Mouse (Mus musculus): ENCODE results near the gene Shc2.

Shc2 gene

DNA sequence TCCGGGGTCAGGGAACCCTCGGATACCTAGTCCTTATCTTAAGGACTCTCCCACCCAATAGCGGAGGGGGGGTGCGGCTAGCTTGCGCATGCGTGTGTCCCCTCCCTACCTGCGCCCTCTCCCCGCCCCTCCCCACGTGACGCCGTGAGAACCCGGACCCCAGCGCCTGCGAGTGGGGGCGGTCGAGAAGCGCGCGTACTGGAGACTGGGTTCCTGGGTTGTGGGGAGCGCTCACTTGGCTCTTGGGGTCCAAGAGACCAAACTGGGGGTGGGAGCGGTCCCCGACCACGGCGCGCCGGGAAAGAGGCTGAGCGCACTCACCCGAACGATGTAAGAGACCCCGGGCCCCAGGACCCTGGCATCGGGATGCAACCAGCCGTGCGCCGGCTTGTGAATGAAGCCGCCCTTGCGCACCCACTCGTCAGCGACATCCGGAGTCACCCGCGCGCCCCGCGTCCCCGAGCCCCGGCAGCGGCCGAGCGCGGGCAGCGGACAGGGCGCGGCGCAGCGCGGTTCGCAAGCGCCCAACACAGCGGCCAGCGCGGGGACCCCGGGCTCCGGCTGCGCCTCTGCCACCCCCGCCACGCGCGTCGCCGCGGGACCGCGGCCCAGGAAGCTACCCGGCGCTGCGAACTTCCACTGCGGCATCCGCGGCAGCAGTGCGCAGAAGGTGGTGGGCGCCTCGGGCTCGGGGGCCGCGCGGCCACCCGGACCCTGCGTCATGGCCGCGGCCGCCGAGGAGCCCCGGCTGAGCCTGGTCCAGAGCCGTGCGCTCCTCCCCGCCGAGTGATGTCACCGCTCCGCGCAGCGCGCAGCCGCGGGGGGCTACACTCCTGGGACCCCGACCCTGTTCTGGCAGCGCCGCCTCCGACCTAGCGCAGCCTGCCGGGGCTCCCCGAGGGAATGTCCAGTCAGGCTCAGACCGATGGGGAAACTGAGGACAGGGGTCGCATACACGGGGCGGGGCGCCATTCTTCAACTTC lies at the start of gene Shc2:
Gene Shc2, minus strand, starts transcription at position 791 of the 983 bp plus-strand sequence.
- peak in 1 of 2 experiments; percentile 24 for DNase-seq

DNA sequence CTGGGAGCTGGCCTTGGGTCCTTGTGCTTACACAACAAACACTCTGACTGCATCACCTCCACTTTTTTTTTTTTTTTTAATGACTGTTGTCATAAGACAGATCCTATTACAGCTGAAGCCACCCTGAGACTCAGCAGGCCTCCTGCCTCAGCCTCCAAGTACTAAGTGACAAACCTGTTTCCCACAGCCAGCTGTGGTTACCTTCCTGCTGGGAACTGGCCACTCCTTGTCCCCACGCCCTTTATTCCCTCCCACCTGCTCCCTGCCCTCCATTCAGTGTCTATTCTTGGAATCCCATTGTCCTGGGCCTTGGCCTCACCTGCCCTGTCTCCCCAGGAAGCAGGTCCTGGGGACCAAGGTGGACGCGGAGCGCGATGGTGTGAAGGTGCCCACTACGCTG lies 49.8 kb upstream of the Shc2 start:
- no peak for DNase-seq

DNA sequence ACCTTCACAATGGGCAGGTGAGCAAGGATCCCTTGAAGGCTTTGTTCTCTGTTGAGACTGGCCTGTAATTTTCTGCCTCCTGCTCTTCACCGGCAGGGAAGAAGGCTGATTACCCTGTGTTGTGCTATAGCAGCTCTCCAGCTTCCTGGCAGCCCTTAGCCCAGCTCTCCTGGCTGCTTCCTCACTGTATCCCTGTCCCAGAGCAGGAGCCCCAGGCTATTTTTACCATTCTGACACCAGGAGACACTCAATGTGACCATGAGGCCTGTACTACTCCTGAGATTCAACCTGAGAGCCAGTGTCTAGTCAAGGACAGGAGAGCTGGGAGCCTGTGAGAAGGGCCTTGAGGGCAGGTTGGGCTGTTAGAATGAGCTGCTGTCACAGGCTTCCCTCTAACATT lies 49.0 kb upstream of the Shc2 start:
- no peak for DNase-seq

DNA sequence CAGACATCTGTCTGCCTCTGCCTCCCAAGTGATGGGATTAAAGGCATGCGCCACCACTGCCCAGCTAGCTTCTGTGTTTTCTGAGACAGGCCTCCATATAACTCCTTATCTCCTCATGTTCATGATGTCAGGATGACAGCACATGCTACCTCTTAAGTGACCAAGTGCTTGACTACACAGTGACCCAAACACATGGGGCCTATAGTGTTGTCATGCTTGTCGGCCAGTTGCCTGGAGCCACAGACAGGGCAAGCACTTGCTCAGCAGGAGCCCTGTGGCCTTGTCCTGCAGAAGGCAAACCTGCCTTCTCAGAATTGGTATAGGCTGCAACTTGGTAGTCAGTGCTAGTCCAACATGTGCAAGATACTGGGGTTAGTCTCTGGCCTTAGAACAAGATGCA lies 48.5 kb upstream of the Shc2 start:
- DNase-seq: no peak

DNA sequence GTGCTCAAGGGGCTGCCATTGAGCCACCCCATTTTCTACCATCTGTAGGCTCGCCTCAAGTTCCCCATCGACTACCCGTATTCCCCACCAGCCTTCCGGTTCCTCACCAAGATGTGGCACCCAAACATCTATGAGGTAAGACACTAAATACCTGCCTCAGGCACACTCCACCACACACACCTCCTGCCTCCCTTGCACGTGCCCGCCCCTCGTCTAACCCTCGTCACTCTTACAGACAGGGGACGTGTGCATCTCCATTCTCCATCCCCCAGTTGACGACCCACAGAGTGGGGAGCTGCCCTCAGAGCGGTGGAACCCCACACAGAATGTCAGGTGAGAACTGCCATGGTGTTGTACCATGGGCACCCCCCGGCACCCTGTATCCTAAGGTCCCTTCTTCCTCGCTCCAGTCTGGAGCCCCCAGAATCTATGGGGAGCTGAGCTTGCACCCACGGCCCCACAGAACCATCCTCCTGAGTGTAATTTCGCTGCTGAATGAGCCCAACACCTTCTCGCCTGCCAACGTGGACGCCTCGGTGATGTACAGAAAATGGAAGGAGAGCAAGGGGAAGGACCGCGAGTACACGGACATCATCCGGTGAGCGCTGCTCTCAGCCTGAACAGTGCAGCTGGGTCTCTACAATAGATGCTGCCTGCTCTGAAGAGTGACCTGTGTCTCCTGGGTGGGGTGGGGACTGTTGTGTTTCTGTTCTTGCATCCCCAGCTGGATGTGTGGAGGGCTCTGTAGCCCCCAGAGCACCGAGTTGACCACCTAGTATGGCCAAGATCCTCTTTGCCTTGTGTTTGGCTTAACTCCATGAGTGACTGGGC lies 47.3 kb upstream of the Shc2 start:
- no peak for DNase-seq

DNA sequence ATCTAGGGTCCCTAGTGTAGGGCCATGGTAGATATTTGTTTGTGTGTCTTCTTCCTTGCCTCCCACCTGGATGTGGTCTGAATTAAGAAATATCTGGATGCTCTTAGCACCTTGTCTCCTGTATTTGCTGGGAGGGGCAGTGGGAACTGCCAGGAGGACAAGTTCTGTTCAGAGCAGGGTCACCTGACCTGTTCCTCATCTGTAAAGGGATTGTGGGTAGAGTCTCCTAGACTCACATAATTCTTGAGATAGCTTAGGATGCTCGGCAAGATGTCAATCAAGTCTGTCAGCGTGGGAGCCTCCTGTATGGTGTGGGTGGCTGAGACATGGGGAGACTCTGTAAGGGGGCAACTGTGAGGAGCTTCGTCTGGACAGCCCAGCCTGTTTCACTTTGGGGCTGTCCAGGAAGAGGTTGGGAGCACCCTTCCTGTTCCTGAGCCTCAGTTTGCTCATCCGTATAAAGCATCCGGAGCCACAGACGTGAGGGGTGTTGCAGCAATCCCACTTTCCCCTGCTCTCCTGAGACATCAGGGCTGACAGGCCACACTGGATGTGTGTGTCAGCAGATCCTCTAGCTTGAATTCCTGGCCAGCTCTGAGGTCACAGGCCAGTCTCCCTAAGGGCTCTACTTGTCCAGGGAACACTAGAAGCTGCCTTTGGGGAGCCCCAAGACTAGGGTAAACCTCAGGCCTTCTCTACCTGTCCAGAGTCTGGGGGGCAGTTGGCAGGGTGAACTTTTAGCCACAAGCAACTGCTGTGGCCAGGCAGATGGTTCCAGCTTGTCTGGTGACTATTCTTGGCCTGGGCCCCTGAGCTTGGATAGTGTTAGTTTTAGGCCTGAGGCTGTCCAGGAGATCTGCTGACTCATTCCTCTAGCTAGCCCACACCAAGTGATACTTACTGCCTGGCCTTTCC lies 46.3 kb upstream of the Shc2 start:
- no peak for DNase-seq

DNA sequence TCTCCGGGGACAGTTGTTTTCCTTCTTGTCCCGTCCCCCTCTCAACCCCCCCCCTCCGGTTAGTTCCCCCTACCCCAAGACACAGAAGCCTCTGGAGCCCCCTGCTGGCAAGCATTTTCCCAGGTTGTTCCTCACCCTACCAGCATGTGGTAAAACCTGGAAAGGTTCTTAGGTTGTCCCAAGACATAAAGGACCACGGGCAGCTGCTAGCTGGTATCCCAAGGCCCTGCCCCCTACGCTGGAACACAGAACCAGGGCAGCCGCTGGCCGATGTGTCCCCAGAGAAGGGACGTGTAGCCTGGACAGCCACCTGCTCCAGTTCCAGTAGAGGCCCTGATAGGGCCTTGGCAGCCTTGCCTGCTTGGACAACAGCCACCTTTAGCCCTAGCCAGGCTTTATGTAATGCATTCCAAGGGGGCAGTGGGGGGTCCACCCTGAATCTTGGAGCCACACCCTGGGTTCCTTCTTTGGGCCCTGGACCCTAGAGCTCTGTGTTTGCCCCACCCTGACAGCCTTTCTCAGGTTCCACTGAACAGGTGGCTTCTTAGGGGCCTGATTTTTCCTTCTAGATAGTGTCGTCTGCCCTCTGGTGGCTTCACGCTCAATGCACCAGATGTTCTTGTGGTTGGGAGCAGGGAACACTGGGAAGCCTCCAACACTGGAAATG lies 45.3 kb upstream of the Shc2 start:
- peak; percentile 64 to 76 for DNase-seq

DNA sequence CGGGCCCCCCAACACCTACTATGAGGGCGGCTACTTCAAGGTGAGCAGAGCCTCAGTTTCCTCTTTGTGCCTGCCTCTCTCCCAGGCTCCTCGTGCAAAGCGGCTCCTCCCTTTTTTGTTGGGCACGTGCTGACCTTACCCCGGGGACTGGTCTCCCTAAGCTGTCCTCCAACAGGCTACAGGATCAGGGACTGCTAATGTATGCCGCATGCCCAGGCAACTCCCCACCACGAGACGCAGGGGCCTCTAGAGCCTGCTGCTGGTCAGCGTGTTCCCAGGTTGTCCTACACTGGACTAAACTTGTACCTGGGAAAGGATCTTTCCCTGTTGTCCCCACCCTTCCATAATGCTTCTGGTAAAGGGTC lies 44.8 kb upstream of the Shc2 start:
- DNase-seq: peak; percentile 42 to 43

DNA sequence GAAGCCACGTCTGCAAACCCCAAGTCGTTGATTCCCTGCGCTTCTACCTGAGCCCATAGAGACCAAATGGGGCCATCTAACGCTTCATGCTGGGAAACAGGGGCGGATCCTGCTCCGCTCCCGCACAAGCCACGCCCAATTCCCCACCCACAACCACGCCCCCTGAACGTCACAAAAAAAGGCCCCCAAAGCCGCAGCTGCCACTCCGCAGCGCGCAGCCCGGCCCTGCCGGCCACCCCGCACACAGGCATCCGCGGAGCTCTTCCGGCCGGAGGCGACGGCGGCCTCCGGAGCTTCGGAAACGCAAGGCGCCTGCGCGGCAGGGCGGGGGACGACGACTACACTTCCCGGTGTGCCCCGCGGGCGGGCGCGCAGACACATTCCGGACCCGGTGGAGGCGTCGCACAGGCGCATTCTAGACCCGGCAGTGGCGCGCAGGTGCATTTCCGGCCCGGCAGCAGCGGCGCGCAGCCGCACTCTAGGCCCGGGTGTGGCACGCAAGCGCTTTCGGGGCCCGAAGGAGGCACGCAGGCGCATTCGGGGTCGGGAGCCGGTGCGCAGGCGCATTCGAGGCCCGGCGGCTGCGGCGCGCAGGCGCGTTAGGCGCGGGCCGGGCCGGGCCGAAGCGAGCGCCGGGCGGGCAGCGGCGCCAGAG lies 44.0 kb upstream of the Shc2 start, which contains the start of gene Cdc34:
Gene Cdc34, plus strand, starts transcription at position 605 of the 655 bp plus-strand sequence.
- peak; percentile 99 to 100 for DNase-seq

DNA sequence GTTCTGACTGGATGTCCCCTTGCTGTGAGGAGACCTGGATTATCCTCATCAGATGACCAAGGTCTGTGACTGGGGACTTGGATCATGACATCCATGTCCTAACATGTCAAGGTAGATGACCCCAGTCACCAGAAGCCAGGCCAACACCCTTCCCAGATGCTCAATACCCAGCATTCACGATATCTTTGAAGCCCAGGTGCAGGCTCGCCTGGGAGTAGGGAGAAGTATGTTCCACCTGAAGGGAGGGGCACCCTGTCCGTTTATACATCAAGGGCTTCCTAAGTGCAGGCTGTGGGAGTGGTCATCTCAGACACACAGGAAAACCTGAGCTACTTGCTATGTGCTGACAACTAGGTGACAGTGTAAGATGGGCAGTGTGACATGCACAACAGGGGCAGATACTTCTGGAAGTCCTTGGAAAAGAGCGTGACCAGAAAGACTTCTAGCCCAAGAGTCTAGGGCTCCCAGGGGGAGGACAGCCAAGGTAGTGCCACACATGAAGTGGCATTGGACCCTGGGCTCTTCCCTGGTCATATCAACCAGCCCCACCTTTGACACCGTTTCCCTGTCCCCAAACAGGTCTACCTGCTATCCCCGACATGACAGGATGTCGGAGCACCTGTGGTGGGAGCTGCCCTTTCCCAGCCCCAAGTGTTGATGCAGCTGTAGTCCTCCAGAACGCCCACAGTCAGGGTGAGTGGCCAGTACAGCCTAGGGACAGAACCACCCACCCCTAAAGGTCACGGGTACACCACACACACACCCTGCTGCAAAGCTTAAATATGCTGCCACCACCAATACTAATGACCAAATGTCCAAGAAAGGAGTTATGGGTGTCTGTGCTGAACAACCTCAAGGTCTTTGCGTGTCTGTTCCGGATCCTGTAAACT lies 43.1 kb upstream of the Shc2 start:
- DNase-seq: peak in 1 of 2 experiments; percentile 38

DNA sequence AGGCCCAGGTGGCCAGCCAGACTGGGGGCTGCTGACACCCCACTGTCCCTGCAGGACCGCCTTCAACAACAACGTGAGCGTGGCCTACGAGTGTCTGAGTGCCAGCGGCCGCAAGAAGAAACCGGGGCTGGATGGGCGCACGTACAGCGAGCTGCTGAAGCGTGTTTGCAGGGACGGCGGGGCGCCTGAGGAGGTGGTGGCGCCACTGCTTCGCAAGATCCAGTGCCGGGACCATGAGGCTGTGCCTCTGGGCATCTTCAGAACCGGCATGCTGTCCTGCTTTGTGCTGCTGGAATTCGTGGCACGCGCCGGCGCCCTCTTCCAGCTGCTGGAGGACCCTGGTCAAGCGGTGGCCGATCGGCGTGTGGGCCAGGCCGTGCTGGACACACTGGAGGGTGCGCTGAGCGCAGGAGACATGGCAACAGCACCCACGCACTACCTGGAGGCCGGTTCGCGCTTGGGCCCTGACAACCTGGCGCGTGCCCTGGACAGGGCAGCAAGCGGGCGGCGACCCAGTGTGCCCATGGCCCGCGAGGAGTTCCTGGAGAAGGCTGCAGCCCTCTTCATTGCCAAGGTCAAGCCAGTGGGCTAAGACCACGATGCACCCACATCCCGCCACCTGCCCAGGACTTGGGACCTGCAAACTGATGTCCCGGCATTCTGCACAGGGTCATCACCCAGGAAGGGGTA lies 37.8 kb upstream of the Shc2 start:
- DNase-seq: no peak

DNA sequence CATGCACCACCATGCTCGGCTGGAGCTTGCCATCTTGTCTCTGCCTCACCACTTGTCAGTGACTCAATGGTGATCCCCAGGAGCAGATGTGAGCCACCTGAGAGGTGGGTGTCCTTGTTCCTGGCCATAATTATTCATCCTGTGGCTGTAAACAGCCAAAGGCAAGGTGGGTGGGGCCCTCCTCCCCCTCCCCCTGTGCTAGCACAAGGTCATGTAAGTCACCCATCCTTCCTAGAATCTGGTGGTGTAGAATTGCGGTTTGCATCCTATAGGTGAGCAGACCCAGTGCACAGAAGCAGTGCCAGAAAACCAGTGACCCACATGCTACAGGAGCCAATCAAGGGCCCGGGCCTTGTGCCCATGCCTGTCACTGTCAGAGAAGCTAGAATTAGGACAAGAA lies 35.3 kb upstream of the Shc2 start:
- DNase-seq: no peak

DNA sequence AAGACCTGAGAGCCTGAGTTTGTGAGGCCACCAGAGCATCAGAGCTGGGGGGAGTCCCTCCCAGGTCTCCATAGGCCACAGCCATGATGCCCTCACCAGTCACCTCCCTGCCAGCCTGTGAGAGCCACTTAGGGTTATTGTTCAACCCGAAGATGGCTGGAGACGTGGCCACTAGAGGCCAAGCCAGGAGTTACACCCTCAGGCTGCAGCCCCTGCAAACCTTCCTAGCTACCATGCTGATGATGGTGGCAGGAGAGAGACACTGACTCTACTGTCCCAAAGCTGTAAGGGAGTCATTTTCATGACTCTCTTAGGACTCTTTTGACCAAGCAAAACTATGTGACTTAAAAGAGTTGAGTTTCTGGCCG lies 34.4 kb upstream of the Shc2 start:
- no peak for DNase-seq

DNA sequence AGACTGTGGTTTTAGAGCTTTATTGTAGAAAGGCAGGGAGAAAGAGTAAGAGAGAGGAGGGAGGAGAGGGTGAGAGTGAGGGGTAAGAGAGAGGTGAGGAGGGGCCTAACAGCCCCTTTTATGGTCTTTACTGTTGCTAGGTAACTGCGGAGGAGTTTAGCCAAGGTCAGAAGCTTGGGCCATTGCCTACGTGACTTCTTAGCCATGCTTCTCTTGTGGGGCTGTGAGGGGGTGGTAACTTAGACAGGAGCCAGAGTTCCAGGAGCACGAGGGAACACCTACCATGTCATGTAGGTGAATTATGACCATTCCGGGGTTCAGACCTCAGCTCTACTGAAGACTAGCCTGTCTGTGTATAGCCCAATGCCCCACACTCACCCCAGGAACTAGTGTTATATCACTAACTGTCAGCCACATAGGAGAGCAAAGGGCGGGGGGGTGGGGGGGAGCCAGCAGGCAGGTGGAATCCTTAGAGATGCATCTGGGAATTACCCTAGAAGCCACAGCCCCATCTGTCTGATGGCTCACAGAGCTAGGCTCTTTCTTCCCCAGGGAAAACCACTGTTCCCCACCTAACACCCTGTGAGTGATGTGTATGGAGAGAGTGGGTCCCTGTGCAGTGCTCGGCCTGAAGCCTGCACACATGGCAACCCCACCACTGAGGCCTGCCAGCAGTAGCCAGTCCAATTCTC lies 33.8 kb upstream of the Shc2 start:
- no peak for DNase-seq

DNA sequence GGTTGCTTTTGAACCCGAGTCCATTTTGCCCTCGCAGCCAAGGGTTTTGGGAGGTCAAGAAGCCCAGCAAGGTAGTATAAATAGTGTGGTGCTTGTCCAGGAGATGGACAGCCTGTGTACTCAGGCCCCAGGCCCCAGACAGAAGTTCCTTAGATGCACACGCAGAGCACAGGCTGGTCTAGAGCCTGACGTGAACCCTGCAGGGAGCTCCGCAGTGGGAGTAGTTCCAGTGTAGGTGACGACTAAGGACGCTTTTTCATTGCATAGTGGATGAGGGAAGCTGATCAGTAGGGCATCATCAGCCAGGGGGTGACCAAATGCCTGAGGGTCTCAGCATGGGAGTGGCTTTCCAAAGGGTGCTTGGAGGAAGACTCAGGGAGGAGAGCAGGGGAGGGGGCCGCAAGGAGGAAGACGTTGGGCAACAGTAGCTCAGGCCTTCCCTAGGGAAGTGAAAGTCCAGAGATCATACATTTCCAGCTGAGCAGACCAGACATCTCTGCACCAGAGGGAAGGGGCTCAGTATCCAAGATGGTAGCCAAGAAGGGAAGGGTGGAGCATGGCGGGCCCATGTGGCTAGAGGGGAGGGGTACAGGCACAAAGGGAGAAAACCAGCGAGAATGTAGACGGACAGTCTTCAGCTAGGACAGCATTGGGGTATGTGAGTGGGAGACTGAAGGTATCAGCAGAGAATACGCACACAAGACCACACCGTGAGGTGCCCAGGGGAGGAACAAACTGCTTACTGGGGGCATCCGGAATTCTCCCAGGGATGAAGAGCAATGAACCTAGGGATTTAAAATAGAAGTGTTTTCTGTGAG lies 32.6 kb upstream of the Shc2 start:
- no peak for DNase-seq

DNA sequence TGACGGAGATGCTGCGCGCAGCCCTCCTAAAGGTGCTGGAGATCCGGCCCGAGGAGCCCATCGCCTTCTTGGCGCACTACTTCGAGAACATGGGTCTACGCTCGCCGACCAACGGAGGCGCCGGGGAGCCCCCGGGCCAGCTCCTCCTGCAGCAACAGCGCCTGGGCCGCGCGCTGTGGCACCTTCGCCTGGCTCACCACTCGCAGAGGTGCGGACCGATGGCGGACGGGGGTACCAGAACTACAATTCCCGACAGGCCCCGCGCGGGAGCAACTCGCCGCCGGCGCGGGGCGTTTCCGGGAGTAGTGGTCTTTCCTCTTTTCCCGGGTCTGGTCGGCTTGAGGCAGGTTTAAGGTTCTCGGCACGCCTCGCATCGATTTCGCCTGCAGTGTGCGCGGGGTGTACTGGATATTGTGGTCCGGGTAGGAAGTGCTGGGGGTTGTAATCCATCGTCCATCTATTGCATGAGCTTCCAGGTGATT lies 31.9 kb upstream of the Shc2 start:
- DNase-seq: peak; percentile 80 to 81

DNA sequence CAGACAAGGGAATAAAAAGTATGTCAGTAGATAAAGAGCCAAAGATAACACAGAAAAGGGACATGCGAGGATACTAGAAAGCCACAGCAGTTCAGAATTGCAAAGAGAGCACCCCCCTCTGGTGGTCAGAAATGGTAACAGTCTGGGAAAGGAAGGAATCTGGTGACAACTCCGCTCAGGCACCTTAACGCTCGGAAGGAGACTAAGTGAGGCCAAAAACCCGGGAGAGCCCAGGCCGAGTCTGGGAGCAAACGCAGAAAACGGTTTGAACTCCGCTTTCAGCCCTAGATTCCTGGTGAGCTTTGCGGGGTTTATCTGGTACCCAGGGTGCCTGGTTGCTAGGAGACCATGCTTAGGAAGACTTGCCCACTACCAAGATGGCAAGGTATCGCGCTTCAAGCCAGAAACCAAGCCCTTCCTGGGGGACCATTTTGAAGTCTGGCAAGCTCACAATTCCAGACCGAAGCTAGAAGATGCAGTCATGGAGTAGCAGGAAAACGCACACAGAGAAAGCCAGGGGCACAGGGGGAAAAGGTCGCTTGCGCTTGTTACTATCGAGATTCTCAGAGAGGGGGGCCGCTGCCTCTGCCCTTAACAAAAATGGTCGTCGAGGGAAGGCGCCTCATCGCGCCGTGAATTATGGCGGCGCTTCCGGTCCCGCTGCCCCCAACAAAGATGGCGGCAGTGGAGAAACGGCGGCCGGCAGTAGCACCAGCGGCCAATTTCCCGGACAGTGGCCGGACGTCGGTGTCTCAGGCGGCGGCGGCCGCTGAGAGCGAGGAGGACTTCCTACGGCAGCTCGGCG lies 31.3 kb upstream of the Shc2 start, which contains the start of gene Tpgs1:
Gene Tpgs1, plus strand, starts transcription at position 599 of the 805 bp plus-strand sequence.
- DNase-seq: peak; percentile 90 to 91

Measured in lung, postnatal 4 days (tissue).